Mouse (Mus musculus): ENCODE measurements around the gene Cerk. TPM values are rescaled to one million over a fixed set of nuclear protein-coding genes. Genes with fewer than 3 reads are reported as not detected.

The Cerk gene
- polyA plus RNA-seq, 1 experiment from 2014 or later = 12.4 TPM

DNA sequence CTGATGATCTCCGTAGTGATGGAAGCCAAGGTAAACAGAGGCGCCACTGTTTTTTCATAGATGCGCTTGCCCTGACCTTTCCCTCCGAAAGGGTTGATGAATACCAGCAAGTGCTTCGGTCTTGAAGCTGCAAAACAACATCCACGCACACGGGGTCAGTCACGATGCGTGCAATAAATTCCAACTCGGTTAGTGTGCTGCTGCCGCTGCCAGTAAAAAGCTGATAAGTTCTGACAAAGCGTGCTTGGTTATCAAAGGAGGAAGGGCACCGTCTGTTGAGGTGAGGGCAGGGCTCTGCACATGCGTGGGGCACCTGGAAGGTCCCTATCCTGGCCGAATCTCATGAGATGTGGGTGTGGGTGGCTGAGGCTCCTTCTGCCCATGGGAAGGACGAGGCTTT, 26.8 kb downstream of the Cerk start:
- H3K4me3 ChIP-seq = no peak overlapping the region
- H3K36me3 ChIP-seq = peaks cover 68% of the 10 kb centered on the region
- H3K4me1 ChIP-seq = peaks cover 8% of the 10 kb centered on the region
- ATAC-seq (ENCODE audit: extremely low read depth, insufficient number of reproducible peaks, low FRiP score, low TSS enrichment) = no peak
- H3K4me2 ChIP-seq = no peak overlapping the region
- H3K9me3 ChIP-seq = peaks cover 5% of the 10 kb centered on the region; the same call in 1 of the 2 replicates
- H3K27me3 ChIP-seq (replicated peaks) = no peaks in the 10 kb centered on the region
- H3K9ac ChIP-seq = no peak overlapping the region
- 37% methylated on average over 16 of the region's 16 CpGs for WGBS
- H3K27ac ChIP-seq (replicated peaks) = no peak overlapping the region

- H3K4me1 ChIP-seq = peaks cover 8% of the 10 kb centered on the region
- H3K9ac ChIP-seq = no peak overlapping the region
- H3K4me2 ChIP-seq = no peak overlapping the region
- H3K27me3 ChIP-seq (replicated peaks) = no peaks in the 10 kb centered on the region
- ATAC-seq (ENCODE audit: extremely low read depth, insufficient number of reproducible peaks, low FRiP score, low TSS enrichment) = no peak
- peaks cover 68% of the 10 kb centered on the region for H3K36me3 ChIP-seq
- WGBS = 82% methylated on average over 5 of the region's 5 CpGs
- H3K27ac ChIP-seq (replicated peaks) = no peak overlapping the region
- no peak overlapping the region for H3K4me3 ChIP-seq
- no peaks in the 10 kb centered on the region for H3K9me3 ChIP-seq
Observed at GRCm38 (mm10) chr15:86156492-86156891, 29.4 kb downstream of the Cerk start.

DNA sequence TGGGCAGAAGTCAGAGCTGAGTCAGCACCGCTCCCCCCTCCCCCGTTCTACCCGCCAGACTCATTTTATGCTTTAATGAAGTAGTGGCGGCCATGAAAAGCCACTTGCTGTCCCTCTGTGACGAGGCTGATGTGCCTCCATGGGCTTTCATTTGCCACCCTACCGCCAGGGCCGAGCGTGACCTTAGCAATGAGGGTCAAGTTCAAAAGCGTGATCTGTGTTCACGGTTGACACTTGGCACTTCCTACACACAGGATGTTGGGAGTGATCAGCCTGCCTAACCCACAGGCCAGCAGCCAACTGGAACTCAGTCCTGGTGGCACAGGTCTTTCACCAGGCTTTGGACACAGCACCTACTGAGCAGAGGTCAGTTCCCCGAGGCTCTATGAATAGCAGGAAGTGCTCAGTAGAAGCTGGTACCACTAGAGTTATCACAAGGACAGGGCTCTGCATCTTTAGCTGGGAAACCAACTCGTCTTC, 32.4 kb downstream of the Cerk start:
- Histone ChIP-seq H3K9ac (no peak overlapping the region), H3K27ac (replicated peaks) (no peak overlapping the region), H3K36me3 (peaks cover 82% of the 10 kb centered on the region), H3K9me3 (no peaks in the 10 kb centered on the region), H3K4me2 (no peak overlapping the region), H3K4me1 (no peaks in the 10 kb centered on the region), H3K27me3 (replicated peaks) (no peaks in the 10 kb centered on the region), H3K4me3 (no peak overlapping the region)
- WGBS = 86% methylated on average over 12 of the region's 12 CpGs
- ATAC-seq (ENCODE audit: extremely low read depth, insufficient number of reproducible peaks, low FRiP score, low TSS enrichment) = no peak

DNA sequence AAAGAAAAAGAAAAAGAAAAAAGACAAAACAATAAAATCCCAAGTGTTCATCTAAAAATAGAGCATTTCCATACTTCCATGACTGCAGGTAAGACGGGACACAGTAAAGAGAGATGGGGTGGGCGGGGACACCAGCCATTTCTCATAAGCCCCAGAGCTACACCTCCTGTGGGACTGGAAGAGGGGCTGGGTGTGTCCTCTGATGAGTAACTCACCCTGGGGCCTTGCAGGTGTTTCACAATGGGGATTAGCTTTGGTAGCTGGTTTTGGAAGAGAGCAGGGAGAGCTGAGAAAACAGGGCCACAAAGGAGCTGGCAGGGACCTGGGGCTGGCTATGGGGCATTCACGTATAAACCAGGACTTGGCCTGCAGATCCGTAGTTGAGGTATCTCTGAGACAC, 35.3 kb downstream of the Cerk start:
- H3K4me2 ChIP-seq = no peak overlapping the region
- no peak for ATAC-seq (ENCODE audit: extremely low read depth, insufficient number of reproducible peaks, low FRiP score, low TSS enrichment)
- no peak overlapping the region for H3K9ac ChIP-seq
- peaks cover 88% of the 10 kb centered on the region for H3K36me3 ChIP-seq
- 78% methylated on average over 4 of the region's 4 CpGs for WGBS
- no peaks in the 10 kb centered on the region for H3K9me3 ChIP-seq
- no peak overlapping the region for H3K4me3 ChIP-seq
- no peaks in the 10 kb centered on the region for H3K27me3 ChIP-seq (replicated peaks)
- H3K27ac ChIP-seq (replicated peaks) = no peak overlapping the region
- H3K4me1 ChIP-seq = no peaks in the 10 kb centered on the region

- Histone ChIP-seq H3K9me3 (no peaks in the 10 kb centered on the region), H3K27me3 (replicated peaks) (no peaks in the 10 kb centered on the region), H3K27ac (replicated peaks) (no peak overlapping the region), H3K4me1 (no peaks in the 10 kb centered on the region), H3K36me3 (peaks cover 92% of the 10 kb centered on the region), H3K4me3 (no peak overlapping the region), H3K9ac (no peak overlapping the region), H3K4me2 (no peak overlapping the region)
- 79% methylated on average over 8 of the region's 8 CpGs for WGBS
- ATAC-seq (ENCODE audit: extremely low read depth, insufficient number of reproducible peaks, low FRiP score, low TSS enrichment) = no peak
Observed at GRCm38 (mm10) chr15:86146922-86147321, 39.0 kb downstream of the Cerk start.

DNA sequence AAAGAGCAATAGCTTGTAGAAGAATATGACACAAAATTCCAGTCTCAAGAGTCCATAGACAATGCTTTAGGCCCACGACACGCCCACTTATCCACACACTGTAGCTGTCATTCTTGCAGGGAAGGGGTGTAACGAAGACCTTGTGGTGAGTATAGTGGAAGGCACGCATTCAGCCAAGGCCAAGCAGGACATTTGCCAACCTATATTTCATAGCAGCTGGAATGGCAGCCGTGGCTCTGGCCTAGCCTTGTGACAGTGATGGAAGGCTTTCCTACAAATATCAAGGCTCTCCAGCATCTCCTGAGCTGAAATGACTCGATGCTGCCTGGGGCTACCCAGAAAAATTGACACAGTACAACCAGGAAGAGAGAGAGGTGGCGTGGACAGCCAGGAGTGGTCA, 40.9 kb downstream of the Cerk start:
- Histone ChIP-seq H3K27ac (replicated peaks) (no peak overlapping the region), H3K9me3 (no peaks in the 10 kb centered on the region), H3K4me1 (no peaks in the 10 kb centered on the region), H3K36me3 (peaks cover 96% of the 10 kb centered on the region), H3K9ac (no peak overlapping the region), H3K4me2 (no peak overlapping the region), H3K4me3 (no peak overlapping the region), H3K27me3 (replicated peaks) (no peaks in the 10 kb centered on the region)
- 79% methylated on average over 7 of the region's 7 CpGs for WGBS
- ATAC-seq (ENCODE audit: extremely low read depth, insufficient number of reproducible peaks, low FRiP score, low TSS enrichment) = no peak

GRCm38 (mm10) chr15:86144577-86144976, 41.4 kb downstream of the Cerk start:
- H3K27ac ChIP-seq (replicated peaks) = no peak overlapping the region
- peaks cover 97% of the 10 kb centered on the region for H3K36me3 ChIP-seq
- H3K4me1 ChIP-seq = no peaks in the 10 kb centered on the region
- no peak overlapping the region for H3K9ac ChIP-seq
- H3K27me3 ChIP-seq (replicated peaks) = no peaks in the 10 kb centered on the region
- ATAC-seq (ENCODE audit: extremely low read depth, insufficient number of reproducible peaks, low FRiP score, low TSS enrichment) = no peak
- no peak overlapping the region for H3K4me3 ChIP-seq
- 71% methylated on average over 7 of the region's 7 CpGs for WGBS
- no peak overlapping the region for H3K4me2 ChIP-seq
- no peaks in the 10 kb centered on the region for H3K9me3 ChIP-seq

DNA sequence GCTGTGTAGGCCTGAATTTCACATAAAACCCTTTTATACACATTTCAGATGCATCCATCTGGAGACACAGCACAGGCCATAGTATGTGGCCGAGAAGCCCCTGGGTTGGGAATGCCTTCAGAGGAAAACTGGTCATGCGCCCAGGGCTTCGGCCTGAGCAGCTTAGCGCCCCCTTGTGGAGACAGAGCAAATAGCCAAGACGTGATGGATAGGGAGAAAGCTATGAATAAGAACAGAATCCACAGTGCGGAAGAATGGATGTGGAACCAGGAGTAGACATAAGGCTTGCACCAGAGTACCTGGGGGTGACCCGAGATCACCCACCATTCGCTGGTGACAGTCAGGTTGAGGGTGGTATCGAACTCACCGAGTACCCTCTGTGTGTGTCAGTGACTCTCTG, 45.6 kb downstream of the Cerk start:
- ATAC-seq (ENCODE audit: extremely low read depth, insufficient number of reproducible peaks, low FRiP score, low TSS enrichment) = no peak
- Histone ChIP-seq H3K9ac (no peak overlapping the region), H3K27ac (replicated peaks) (no peak overlapping the region), H3K27me3 (replicated peaks) (no peaks in the 10 kb centered on the region), H3K9me3 (no peaks in the 10 kb centered on the region), H3K4me3 (no peak overlapping the region), H3K4me2 (no peak overlapping the region), H3K36me3 (peaks cover 76% of the 10 kb centered on the region), H3K4me1 (no peaks in the 10 kb centered on the region)
- 36% methylated on average over 10 of the region's 10 CpGs for WGBS

DNA sequence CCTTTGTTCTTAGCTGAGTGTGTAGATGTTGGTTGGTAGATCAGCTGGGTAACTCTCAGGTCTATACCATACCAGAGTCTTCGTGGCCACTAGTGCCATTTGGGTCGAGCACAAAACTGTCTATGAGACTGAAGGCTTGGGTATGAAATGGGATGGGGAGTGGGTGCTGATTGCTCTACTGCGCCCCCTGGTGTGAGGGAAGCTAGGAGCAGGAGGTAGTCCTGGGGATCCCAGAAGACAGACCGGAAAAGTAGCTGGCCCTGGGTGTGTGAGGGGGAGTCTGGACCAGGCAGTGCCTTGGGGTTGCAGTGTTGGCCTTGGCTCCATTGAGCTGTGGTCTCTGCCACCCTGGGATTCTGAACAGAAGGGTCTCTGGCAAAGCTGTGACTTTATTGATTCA, 48.3 kb downstream of the Cerk start:
- no peak overlapping the region for H3K9ac ChIP-seq
- no peak overlapping the region for H3K4me2 ChIP-seq
- H3K4me3 ChIP-seq = no peak overlapping the region
- H3K9me3 ChIP-seq = no peaks in the 10 kb centered on the region
- H3K36me3 ChIP-seq = peaks cover 73% of the 10 kb centered on the region
- no peak overlapping the region for H3K27ac ChIP-seq (replicated peaks)
- peaks cover 3% of the 10 kb centered on the region; the same call in 1 of the 2 replicates for H3K4me1 ChIP-seq
- 58% methylated on average over 4 of the region's 4 CpGs for WGBS
- no peaks in the 10 kb centered on the region for H3K27me3 ChIP-seq (replicated peaks)
- ATAC-seq (ENCODE audit: extremely low read depth, insufficient number of reproducible peaks, low FRiP score, low TSS enrichment) = no peak

DNA sequence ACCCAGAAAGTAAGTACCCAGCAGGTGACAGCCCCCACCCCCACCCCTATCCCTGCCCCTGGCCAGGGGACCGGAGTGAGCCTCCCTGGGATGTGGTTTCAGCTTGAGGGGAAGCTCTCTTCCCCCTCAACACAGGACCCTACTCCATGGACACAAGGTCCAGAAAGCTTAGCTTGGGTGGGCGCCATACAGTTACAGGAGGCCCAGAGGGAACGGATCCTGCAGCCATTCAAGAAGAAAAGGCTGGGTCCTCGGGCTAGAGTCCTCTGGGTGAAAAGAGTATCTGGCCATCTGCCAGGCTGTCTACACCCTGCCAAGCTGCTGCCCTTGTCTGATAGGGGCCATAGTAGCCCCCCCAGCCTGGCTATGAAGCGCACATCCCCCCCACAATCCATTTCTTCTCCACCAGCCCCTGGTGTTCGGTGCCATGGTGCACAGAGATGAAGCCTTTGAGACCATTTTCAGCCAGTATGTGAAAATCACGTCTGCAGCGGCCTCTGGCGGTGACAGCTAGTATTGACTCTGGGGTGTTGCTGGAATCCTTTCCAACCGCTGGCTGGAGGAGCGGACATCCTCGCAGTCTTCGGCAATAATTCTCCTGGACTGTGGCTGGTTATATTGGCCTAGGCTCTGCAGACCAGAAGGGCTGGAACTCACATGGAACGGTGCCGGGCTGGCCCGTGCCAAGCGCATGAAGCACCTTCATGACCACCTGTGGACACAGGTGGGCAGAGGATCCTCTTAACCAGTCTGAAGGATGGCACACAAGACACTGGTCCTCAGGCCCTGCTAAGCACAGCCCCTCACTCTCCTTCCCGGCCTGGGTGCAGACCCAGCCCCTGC, 50.8 kb downstream of the Cerk start:
- no peak overlapping the region for H3K4me3 ChIP-seq
- peaks cover 3% of the 10 kb centered on the region; the same call in 1 of the 2 replicates for H3K4me1 ChIP-seq
- no peaks in the 10 kb centered on the region for H3K9me3 ChIP-seq
- 42% methylated on average over 18 of the region's 18 CpGs for WGBS
- H3K27me3 ChIP-seq (replicated peaks) = no peaks in the 10 kb centered on the region
- H3K27ac ChIP-seq (replicated peaks) = no peak overlapping the region
- ATAC-seq (ENCODE audit: extremely low read depth, insufficient number of reproducible peaks, low FRiP score, low TSS enrichment) = no peak
- H3K9ac ChIP-seq = no peak overlapping the region
- H3K36me3 ChIP-seq = peaks cover 73% of the 10 kb centered on the region
- no peak overlapping the region for H3K4me2 ChIP-seq

DNA sequence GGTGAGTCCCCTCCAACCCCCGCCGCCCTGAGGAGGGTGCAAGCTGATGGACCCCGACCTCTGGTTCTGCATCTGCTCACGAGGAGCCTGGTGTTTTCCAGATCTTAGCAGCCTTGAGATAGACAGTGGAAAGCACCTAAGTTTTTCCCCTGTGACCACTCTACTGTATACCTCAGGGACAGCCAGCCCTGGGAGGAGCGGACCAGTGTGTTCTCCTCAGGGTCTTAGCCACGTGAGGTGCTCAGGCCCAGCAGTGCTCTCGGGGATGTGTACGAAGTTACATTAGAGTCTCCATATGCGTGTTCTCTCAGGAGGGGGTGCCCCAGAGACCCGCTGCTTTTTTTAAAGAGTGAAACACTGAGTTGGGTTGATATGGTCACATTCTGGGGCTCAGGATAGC, 55.3 kb downstream of the Cerk start:
- H3K9ac ChIP-seq = no peak overlapping the region
- no peaks in the 10 kb centered on the region for H3K9me3 ChIP-seq
- no peaks in the 10 kb centered on the region for H3K27me3 ChIP-seq (replicated peaks)
- no peak overlapping the region for H3K4me2 ChIP-seq
- no peak overlapping the region for H3K4me3 ChIP-seq
- no peak for ATAC-seq (ENCODE audit: extremely low read depth, insufficient number of reproducible peaks, low FRiP score, low TSS enrichment)
- 89% methylated on average over 10 of the region's 10 CpGs for WGBS
- peaks cover 12% of the 10 kb centered on the region; the same call in 1 of the 2 replicates for H3K4me1 ChIP-seq
- peaks cover 87% of the 10 kb centered on the region for H3K36me3 ChIP-seq
- H3K27ac ChIP-seq (replicated peaks) = no peak overlapping the region

GRCm38 (mm10) chr15:86129036-86129435, 56.9 kb downstream of the Cerk start:
- no peak for ATAC-seq (ENCODE audit: extremely low read depth, insufficient number of reproducible peaks, low FRiP score, low TSS enrichment)
- peaks cover 8% of the 10 kb centered on the region; the same call in 1 of the 2 replicates for H3K4me1 ChIP-seq
- no peaks in the 10 kb centered on the region for H3K9me3 ChIP-seq
- H3K27ac ChIP-seq (replicated peaks) = no peak overlapping the region
- 89% methylated on average over 3 of the region's 3 CpGs for WGBS
- H3K27me3 ChIP-seq (replicated peaks) = no peaks in the 10 kb centered on the region
- no peak overlapping the region for H3K4me3 ChIP-seq
- no peak overlapping the region for H3K4me2 ChIP-seq
- no peak overlapping the region for H3K9ac ChIP-seq
- peaks cover 86% of the 10 kb centered on the region for H3K36me3 ChIP-seq

Data from heart, embryonic 13.5 days (tissue).